Mouse (Mus musculus) hindbrain, embryonic 11.5 days (tissue): Measurements from ENCODE around the gene Igflr1. TPM values are rescaled to one million over a fixed set of nuclear protein-coding genes. Genes with fewer than 3 reads are reported as not detected.

Source experiments
- ATAC-seq: fragments of 200-750 bp; cut with Nextera tagmentation; 2 replicates; pipeline ENCODE4 v1.8.0; 2017; ENCODE audit warnings: mild to moderate bottlenecking, moderate TSS enrichment, moderate library complexity; ENCODE audit not compliant: low FRiP score
- DNase-seq: peaks from one replicate; pipeline ENCODE4 v3.0.0-alpha.2; 2015; ENCODE audit warnings: low spot score
- H3K27ac ChIP-seq: fragments of 300-500 bp; sonication (generic); 2 replicates; pipeline ENCODE4 v1.5.1; 2014; ENCODE audit warnings: mild to moderate bottlenecking, low read depth, low read length
- H3K27me3 ChIP-seq: fragments of 300-500 bp; sonication (generic); 2 replicates; pipeline ENCODE4 v1.6.1; 2014; ENCODE audit warnings: mild to moderate bottlenecking, low read length, moderate library complexity, mixed read lengths; ENCODE audit not compliant: control insufficient read depth, insufficient read depth
- H3K36me3 ChIP-seq: fragments of 300-500 bp; sonication (generic); 2 replicates; pipeline ENCODE4 v1.6.1; 2014; ENCODE audit warnings: mild to moderate bottlenecking, low read length, moderate library complexity, mixed read lengths; ENCODE audit not compliant: control insufficient read depth, insufficient read depth
- H3K4me1 ChIP-seq: fragments of 300-500 bp; sonication (generic); replicated peaks from 2 replicates; pipeline ENCODE4 v1.6.1; 2014; ENCODE audit warnings: low read length, mixed read lengths; ENCODE audit not compliant: control insufficient read depth, insufficient read depth
- H3K4me2 ChIP-seq: fragments of 300-500 bp; sonication (generic); replicated peaks from 2 replicates; pipeline ENCODE4 v1.6.1; 2014; ENCODE audit warnings: mild to moderate bottlenecking, low read depth, low read length
- H3K4me3 ChIP-seq: fragments of 300-500 bp; sonication (generic); 2 replicates; pipeline ENCODE4 v1.5.1; 2014; ENCODE audit warnings: low read depth, low read length
- H3K9ac ChIP-seq: fragments of 300-500 bp; sonication (generic); 2 replicates; pipeline ENCODE4 v1.6.1; 2014; ENCODE audit warnings: low read depth, low read length
- H3K9me3 ChIP-seq: fragments of 300-500 bp; sonication (generic); 2 replicates; pipeline ENCODE4 v1.6.1; 2016; ENCODE audit warnings: low read length; ENCODE audit not compliant: control insufficient read depth
- WGBS: fragments of 180-500 bp; shearing (Covaris S2); extraction: QIAGEN DNeasy Blood & Tissue Kit; methylation state at CpG from one replicate; pipeline ENCODE4 v1.1.7; 2014; 5-methylcytosine and 5-hydroxymethylcytosine counted together
- polyA plus RNA-seq: library from polyadenylated mRNA; unstranded; fragments of >200 nt; fragmentation: Nextera tagmentation; extraction: Ambion mirVana; gene quantifications from 2 replicates; pipeline ENCODE4 v1.2.1, GENCODE M21; 2014

Igflr1 gene
- polyA plus RNA-seq, 1 experiment from 2014 or later: 3.6 TPM

DNA sequence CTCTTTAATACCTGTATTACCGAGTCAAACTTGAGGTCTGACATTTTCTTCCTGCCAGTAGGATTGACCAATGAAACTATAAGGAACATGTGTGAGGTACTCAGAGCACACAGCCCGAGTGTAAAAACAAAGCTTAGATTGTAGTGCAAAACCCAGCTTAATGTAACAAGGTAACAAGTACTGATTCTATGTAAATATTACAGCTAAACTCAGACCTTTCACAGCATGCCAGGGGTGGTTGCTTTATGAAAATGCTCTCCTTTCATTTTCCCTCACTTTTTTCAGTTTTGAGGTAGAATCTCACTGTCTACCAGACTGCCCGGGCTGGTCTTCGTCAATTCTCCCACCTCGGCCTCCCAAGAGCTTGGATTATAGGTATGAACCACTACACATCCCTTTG is 30.9 kb downstream of the Igflr1 start:
- H3K27me3 ChIP-seq: no peaks in the 10 kb centered on the region
- DNase-seq (no peak), ATAC-seq (no peak)
- H3K9ac ChIP-seq: no peak overlapping the region
- H3K4me3 ChIP-seq: no peak overlapping the region
- no peaks in the 10 kb centered on the region for H3K36me3 ChIP-seq
- no peaks in the 10 kb centered on the region for H3K9me3 ChIP-seq
- no peak overlapping the region for H3K4me2 ChIP-seq
- H3K27ac ChIP-seq: no peak overlapping the region
- H3K4me1 ChIP-seq: no peaks in the 10 kb centered on the region
- WGBS: 84% methylated on average over 5 of the region's 5 CpGs

DNA sequence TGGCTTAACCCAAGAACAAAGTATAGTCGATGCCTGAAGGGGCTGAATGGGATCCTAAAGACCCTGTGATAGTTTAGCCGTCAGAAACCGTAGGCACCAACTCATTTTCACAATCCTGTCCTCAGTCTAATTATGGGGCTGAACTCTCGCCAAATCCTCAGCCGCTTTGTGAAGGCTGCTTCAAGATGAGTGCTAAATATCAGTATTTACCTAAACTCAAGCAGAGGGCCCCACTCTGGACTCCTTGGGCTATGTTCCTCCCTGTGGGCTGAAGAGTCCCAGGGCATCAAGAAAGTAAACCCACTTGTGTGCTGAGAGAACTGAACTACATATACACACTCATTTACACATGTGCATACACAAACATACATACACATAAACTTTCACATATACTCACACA is 31.6 kb downstream of the Igflr1 start:
- Histone ChIP-seq H3K27ac (no peak overlapping the region), H3K4me3 (no peak overlapping the region), H3K27me3 (no peaks in the 10 kb centered on the region), H3K4me1 (no peaks in the 10 kb centered on the region), H3K9me3 (no peaks in the 10 kb centered on the region), H3K4me2 (no peak overlapping the region), H3K9ac (no peak overlapping the region), H3K36me3 (no peaks in the 10 kb centered on the region)
- WGBS: 78% methylated on average over 5 of the region's 5 CpGs
- ATAC-seq (no peak), DNase-seq (no peak)

DNA sequence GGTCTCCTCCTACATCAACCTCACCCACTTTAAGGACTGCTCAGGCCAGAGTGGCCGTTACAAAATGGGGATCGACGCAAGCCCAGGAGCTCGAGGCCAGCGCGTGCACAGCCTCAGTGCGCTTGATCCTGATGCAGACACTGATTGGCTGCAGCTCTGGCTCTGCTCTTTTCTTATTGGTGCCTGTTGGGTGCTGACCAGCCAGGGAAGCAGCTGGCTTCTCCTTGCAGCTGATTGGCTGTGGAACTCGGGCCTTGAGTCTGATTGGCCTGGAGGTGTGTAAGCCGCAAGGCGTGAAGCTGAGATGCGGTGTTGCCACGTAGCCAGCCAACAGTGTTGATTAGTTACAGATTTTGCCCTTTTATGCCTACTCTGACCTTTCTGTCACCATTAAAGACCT is 33.6 kb downstream of the Igflr1 start, which contains the start of gene Zbtb32:
Gene Zbtb32 (minus strand): TSS at position 124 of the 400 bp plus-strand sequence.
- no peak for ATAC-seq
- Histone ChIP-seq H3K9me3 (no peaks in the 10 kb centered on the region), H3K4me1 (no peaks in the 10 kb centered on the region), H3K4me3 (no peak within 1 kb of the TSS), H3K4me2 (peak within 1 kb of the TSS; percentile 6), H3K36me3 (no peaks in the 10 kb centered on the region), H3K9ac (0 out of 2 replicates have a peak within 1 kb of the TSS, but pooled peaks have one; percentile 1), H3K27ac (no peak within 1 kb of the TSS), H3K27me3 (no peaks in the 10 kb centered on the region)
- WGBS: 95% methylated on average over 12 of the region's 12 CpGs
- no peak for DNase-seq

DNA sequence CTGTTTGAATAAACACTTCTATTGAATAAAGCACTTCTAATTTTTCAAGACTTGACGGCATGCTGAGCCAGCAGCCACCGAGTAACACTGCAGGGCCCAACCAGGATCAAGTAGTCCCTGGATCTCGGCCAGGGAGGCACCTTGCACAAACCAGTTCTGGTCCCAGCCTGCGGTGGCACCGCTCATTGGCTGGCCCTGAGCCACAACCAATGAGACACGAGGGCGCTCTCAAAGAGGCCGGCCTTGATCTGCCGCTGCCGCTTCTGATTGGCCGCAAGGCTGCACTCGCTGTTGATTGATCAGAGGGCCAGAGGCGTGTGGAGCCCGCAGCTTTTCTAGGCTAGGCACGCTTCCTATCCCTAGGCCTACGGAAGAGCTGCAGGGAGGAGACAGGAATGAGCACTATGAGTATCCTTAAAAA is 34.7 kb downstream of the Igflr1 start:
- no peak overlapping the region for H3K27ac ChIP-seq
- no peaks in the 10 kb centered on the region for H3K9me3 ChIP-seq
- no peak overlapping the region for H3K9ac ChIP-seq
- DNase-seq: peak; percentile 84
- no peaks in the 10 kb centered on the region for H3K36me3 ChIP-seq
- H3K4me2 ChIP-seq: peak overlapping the region; percentile 6
- H3K4me3 ChIP-seq: no peak overlapping the region
- H3K27me3 ChIP-seq: no peaks in the 10 kb centered on the region
- ATAC-seq: peak; percentile 99
- H3K4me1 ChIP-seq: no peaks in the 10 kb centered on the region
- 4% methylated on average over 16 of the region's 16 CpGs for WGBS

DNA sequence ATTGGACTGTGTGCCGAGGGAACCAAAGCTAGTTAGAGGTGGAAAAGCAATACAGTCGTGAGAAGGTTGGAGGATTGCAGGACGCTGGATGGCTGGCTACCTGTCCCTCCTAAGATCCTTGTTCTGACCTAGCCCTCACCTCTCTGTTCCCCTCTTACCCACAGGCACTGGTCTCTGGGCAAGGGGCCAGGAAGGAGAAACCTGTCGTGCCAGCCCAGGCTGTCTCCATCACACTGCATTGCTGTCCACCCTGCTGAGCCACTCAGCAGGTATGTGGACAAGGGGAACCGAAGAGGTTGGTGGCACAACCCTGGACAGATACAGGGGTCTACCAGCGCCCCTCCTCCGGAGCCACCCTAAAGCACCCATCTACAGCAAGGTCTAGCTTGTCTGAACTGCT is 35.4 kb downstream of the Igflr1 start:
- H3K27ac ChIP-seq: no peak overlapping the region
- no peak for ATAC-seq
- H3K4me3 ChIP-seq: no peak overlapping the region
- H3K4me2 ChIP-seq: no peak overlapping the region
- H3K9ac ChIP-seq: no peak overlapping the region
- 79% methylated on average over 7 of the region's 7 CpGs for WGBS
- no peak for DNase-seq
- H3K36me3 ChIP-seq: no peaks in the 10 kb centered on the region
- no peaks in the 10 kb centered on the region for H3K27me3 ChIP-seq
- H3K4me1 ChIP-seq: no peaks in the 10 kb centered on the region
- H3K9me3 ChIP-seq: no peaks in the 10 kb centered on the region

DNA sequence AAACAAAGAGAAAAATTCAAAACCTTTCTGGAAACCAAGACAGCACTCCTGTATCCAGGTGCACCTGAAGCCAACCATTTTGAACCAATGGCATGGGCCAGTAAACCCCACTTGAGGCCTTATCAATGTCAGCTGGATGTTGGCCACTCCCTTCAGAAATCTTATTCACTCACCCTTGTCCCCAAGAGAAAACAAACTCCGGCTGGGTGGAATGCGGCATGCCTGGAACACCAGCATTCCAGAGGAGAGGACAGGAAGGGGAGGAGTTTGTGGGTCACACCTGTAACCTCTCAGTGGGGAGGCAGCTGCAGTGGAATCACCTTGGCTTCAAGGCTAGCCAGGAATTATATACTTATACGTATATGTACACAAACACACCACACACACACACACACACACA is 37.4 kb downstream of the Igflr1 start:
- H3K4me2 ChIP-seq: no peak overlapping the region
- no peaks in the 10 kb centered on the region for H3K9me3 ChIP-seq
- no peak for ATAC-seq
- no peak overlapping the region for H3K27ac ChIP-seq
- H3K9ac ChIP-seq: no peak overlapping the region
- H3K4me1 ChIP-seq: no peaks in the 10 kb centered on the region
- no peaks in the 10 kb centered on the region for H3K36me3 ChIP-seq
- no peaks in the 10 kb centered on the region for H3K27me3 ChIP-seq
- no peak for DNase-seq
- H3K4me3 ChIP-seq: no peak overlapping the region
- 62% methylated on average over 3 of the region's 3 CpGs for WGBS

DNA sequence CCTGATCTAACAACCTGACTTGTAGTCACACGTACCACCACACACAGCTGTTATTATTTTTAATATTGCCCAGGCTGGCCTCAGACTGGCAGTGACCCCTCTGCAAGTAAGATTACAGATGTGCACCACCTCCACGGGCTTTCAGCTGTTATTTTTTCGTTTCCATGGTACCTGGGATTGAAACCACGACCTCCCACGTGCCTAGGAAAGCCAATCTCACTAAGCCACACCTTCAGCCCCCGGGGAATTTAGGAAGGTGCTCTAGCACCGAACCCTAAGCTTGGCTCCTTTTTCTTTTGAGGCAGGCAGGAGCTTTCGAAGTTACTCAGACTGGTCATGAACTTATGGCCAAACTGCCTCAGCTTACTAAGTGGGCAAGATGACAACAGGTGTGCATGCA is 39.2 kb downstream of the Igflr1 start:
- no peaks in the 10 kb centered on the region for H3K36me3 ChIP-seq
- H3K9ac ChIP-seq: no peak overlapping the region
- ATAC-seq (no peak), DNase-seq (no peak)
- H3K27me3 ChIP-seq: no peaks in the 10 kb centered on the region
- no peak overlapping the region for H3K27ac ChIP-seq
- H3K4me3 ChIP-seq: no peak overlapping the region
- no peaks in the 10 kb centered on the region for H3K4me1 ChIP-seq
- no peak overlapping the region for H3K4me2 ChIP-seq
- WGBS: 65% methylated on average over 8 of the region's 8 CpGs
- H3K9me3 ChIP-seq: no peaks in the 10 kb centered on the region

DNA sequence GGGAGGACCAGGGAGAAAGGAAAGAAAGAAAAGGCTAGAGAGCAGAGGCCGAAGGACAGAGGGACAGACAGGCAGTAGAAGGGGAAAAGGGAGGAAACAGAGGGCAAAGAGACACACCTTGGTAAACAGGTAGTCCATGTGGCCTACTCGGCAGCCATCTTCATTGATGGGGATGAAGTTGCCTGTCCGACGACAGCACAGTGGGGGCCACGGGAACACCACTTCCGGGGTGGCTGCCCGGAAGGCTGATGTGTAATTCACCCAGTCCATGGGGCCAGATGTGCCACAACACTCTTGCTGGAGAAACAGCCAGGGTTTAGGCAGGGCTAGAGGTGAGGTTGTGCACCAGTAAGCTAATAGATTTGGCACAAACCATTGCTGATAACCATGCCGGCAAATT is 39.7 kb downstream of the Igflr1 start:
- H3K4me2 ChIP-seq: no peak overlapping the region
- 83% methylated on average over 8 of the region's 8 CpGs for WGBS
- H3K36me3 ChIP-seq: no peaks in the 10 kb centered on the region
- ATAC-seq (no peak), DNase-seq (no peak)
- H3K27ac ChIP-seq: no peak overlapping the region
- H3K9ac ChIP-seq: no peak overlapping the region
- H3K4me3 ChIP-seq: no peak overlapping the region
- H3K9me3 ChIP-seq: no peaks in the 10 kb centered on the region
- no peaks in the 10 kb centered on the region for H3K27me3 ChIP-seq
- no peaks in the 10 kb centered on the region for H3K4me1 ChIP-seq

DNA sequence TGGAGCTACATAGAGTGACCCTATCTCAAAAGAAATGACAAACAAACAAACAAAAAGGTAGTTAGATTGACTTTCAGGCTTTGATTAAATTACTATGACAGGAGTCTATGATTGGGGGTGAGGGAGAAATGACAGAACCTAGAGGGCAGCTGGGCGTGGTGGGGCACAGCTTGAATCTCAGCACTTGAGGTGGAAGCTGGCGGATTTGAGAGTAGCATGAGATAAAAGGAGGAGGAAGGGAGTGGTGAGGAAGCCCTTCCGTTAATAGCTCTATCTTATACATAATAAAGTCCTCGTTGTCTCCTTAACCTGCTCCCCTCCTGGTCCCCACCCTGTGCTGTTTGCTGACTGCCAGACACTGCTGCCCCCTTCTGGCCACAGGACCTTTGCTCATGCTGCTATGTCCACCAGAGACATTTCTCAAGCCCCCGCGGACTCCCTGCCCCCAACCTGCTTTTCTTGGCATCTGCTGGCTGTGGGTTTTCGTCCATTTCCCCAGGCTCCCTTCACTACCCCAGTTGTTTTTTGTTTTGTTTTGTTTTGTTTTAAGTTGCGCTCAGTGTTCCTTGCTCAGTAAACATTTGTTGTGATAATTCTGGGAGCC is 42.6 kb downstream of the Igflr1 start:
- Histone ChIP-seq H3K36me3 (no peaks in the 10 kb centered on the region), H3K9ac (no peak overlapping the region), H3K27ac (no peak overlapping the region), H3K27me3 (no peaks in the 10 kb centered on the region), H3K4me1 (no peaks in the 10 kb centered on the region), H3K4me2 (no peak overlapping the region), H3K9me3 (no peaks in the 10 kb centered on the region), H3K4me3 (no peak overlapping the region)
- ATAC-seq: no peak
- 26% methylated on average over 8 of the region's 8 CpGs for WGBS
- peak; percentile 70 for DNase-seq
